Mouse (Mus musculus): ENCODE results near the gene Trnt1.

DNA sequence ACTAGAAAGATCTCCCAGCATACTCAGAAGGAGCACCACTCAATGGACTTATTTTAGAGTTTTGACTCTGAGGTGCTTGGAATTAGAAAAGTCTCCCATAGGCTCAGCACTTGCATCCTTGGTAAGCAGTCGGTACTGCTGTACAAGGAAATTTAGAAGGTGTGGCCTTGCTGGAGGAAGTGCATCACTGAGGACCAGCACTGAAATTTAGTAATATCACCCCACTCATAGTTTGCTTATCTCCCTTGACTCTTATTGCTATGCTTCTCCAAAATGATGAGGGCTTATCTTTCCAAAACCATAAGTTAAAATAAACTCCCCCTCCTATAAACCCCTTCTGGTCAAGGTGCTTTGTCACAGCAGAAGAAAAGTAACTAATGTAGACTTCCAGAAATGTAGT is 7.4 kb upstream of the Trnt1 start:
- TF ChIP-seq CTCF (IDR thresholded peaks at IDR 0.05; ENCODE audit: borderline replicate concordance, extremely low read depth, insufficient read depth, insufficient read length): no peak
- no peak for TF ChIP-seq POLR2A (IDR thresholded peaks at IDR 0.05; ENCODE audit: borderline replicate concordance, extremely low read depth, insufficient read depth, insufficient read length, poor library complexity, severe bottlenecking)
